Mouse (Mus musculus) intestine, embryonic 15.5 days (tissue): ENCODE measurements at regions not wholly inside any gene's neighbourhood (a gene's known extent, or its start where the extent isn't known, plus 50 kb on each side); places are given as distances from the start of the nearest gene placed in this dataset.

Experiments used
- ATAC-seq: fragments of 200-750 bp; cut with Nextera tagmentation; 2 replicates; pipeline ENCODE4 v1.8.0; 2017; ENCODE audit warnings: moderate TSS enrichment, moderate library complexity
- H3K27ac ChIP-seq: fragments of 300-500 bp; sonication (generic); 2 replicates; pipeline ENCODE4 v1.5.1; 2015; ENCODE audit warnings: mild to moderate bottlenecking, inconsistent platforms
- H3K27me3 ChIP-seq: fragments of 300-500 bp; sonication (generic); replicated peaks from 2 replicates; pipeline ENCODE4 v1.6.1; 2015; ENCODE audit warnings: inconsistent platforms
- H3K36me3 ChIP-seq: fragments of 300-500 bp; sonication (generic); 2 replicates; pipeline ENCODE4 v1.6.1; 2015; ENCODE audit warnings: inconsistent platforms
- H3K4me1 ChIP-seq: fragments of 300-500 bp; sonication (generic); replicated peaks from 2 replicates; pipeline ENCODE4 v1.6.1; 2015; ENCODE audit warnings: inconsistent platforms
- H3K4me2 ChIP-seq: fragments of 300-500 bp; sonication (generic); replicated peaks from 2 replicates; pipeline ENCODE4 v1.6.1; 2015; ENCODE audit warnings: mild to moderate bottlenecking, inconsistent platforms
- H3K4me3 ChIP-seq: fragments of 300-500 bp; sonication (generic); replicated peaks from 2 replicates; pipeline ENCODE4 v1.5.1; 2015; ENCODE audit warnings: inconsistent platforms
- H3K9ac ChIP-seq: fragments of 300-500 bp; sonication (generic); 2 replicates; pipeline ENCODE4 v1.6.1; 2015; ENCODE audit warnings: inconsistent platforms
- H3K9me3 ChIP-seq: fragments of 300-500 bp; sonication (generic); 2 replicates; pipeline ENCODE4 v1.6.1; 2016; ENCODE audit warnings: inconsistent platforms
- WGBS: fragments of 180-500 bp; shearing (Covaris S2); methylation state at CpG from one replicate; pipeline ENCODE4 v1.1.7; 2015; 5-methylcytosine and 5-hydroxymethylcytosine counted together

GRCm38 (mm10) chr1:88861590-88861935, 159.5 kb upstream of the Arl4c start:
- Histone ChIP-seq H3K36me3 (no peaks in the 10 kb centered on the region), H3K27ac (no peak overlapping the region), H3K4me2 (no peak overlapping the region), H3K4me1 (no peaks in the 10 kb centered on the region), H3K4me3 (no peak overlapping the region), H3K27me3 (no peaks in the 10 kb centered on the region), H3K9ac (no peak overlapping the region), H3K9me3 (no peaks in the 10 kb centered on the region)
- ATAC-seq: no peak
- 59% methylated on average over 4 of the region's 4 CpGs for WGBS

DNA sequence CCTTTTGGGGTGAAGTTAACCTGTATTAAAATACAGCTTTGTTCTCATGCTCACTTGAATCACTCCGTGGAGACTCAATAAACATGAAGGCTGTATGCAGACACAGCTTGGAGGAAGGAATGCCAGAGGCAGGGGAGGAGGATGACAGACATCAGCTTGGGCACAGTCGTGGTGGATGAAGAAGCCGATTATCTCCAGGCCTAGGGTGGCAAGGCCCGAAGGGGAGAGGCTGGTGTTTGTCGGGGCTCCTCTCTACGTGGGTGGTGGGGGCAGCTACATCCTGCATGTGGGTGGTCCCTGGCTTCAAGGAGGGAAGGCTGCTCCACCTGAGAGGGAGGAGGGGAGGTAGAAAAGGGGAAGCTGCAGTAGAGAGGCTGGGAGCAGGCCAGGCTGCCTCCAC, 163.4 kb upstream of the Arl4c start:
- ATAC-seq: no peak
- H3K27me3 ChIP-seq: no peaks in the 10 kb centered on the region
- no peak overlapping the region for H3K27ac ChIP-seq
- no peaks in the 10 kb centered on the region for H3K9me3 ChIP-seq
- no peak overlapping the region for H3K4me3 ChIP-seq
- no peak overlapping the region for H3K4me2 ChIP-seq
- H3K9ac ChIP-seq: no peak overlapping the region
- no peaks in the 10 kb centered on the region for H3K4me1 ChIP-seq
- no peaks in the 10 kb centered on the region for H3K36me3 ChIP-seq
- 27% methylated on average over 6 of the region's 6 CpGs for WGBS

GRCm38 (mm10) chr1:88866571-88866970, 164.6 kb upstream of the Arl4c start:
- WGBS: 79% methylated on average over 2 of the region's 2 CpGs
- Histone ChIP-seq H3K4me1 (no peaks in the 10 kb centered on the region), H3K4me3 (no peak overlapping the region), H3K4me2 (no peak overlapping the region), H3K9me3 (no peaks in the 10 kb centered on the region), H3K36me3 (no peaks in the 10 kb centered on the region), H3K9ac (no peak overlapping the region), H3K27me3 (no peaks in the 10 kb centered on the region), H3K27ac (no peak overlapping the region)
- ATAC-seq: no peak

- Histone ChIP-seq H3K9me3 (no peaks in the 10 kb centered on the region), H3K4me1 (no peaks in the 10 kb centered on the region), H3K27ac (no peak overlapping the region), H3K9ac (no peak overlapping the region), H3K27me3 (no peaks in the 10 kb centered on the region), H3K4me2 (no peak overlapping the region), H3K4me3 (no peak overlapping the region), H3K36me3 (no peaks in the 10 kb centered on the region)
- no peak for ATAC-seq
- 50% methylated on average over 3 of the region's 3 CpGs for WGBS
Measured at GRCm38 (mm10) chr1:88867138-88867537, 165.1 kb upstream of the Arl4c start.

GRCm38 (mm10) chr1:88869885-88870284, 167.9 kb upstream of the Arl4c start:
- no peak for ATAC-seq
- no peaks in the 10 kb centered on the region for H3K4me1 ChIP-seq
- no peak overlapping the region for H3K4me2 ChIP-seq
- H3K9me3 ChIP-seq: no peaks in the 10 kb centered on the region
- WGBS: 60% methylated on average over 4 of the region's 4 CpGs
- H3K27ac ChIP-seq: no peak overlapping the region
- no peak overlapping the region for H3K4me3 ChIP-seq
- no peaks in the 10 kb centered on the region for H3K36me3 ChIP-seq
- H3K27me3 ChIP-seq: no peaks in the 10 kb centered on the region
- H3K9ac ChIP-seq: no peak overlapping the region

GRCm38 (mm10) chr1:88875356-88875755, 173.3 kb upstream of the Arl4c start:
- no peak overlapping the region for H3K27ac ChIP-seq

GRCm38 (mm10) chr1:88877441-88877840, 175.4 kb upstream of the Arl4c start:
- Histone ChIP-seq H3K4me1 (no peaks in the 10 kb centered on the region), H3K27ac (no peak overlapping the region), H3K36me3 (no peaks in the 10 kb centered on the region), H3K4me2 (no peak overlapping the region), H3K4me3 (no peak overlapping the region), H3K27me3 (no peaks in the 10 kb centered on the region), H3K9ac (no peak overlapping the region), H3K9me3 (no peaks in the 10 kb centered on the region)
- ATAC-seq: no peak
- 92% methylated on average over 11 of the region's 11 CpGs for WGBS

More at GRCm38 (mm10) chr1:88875356-88875755, 173.3 kb upstream of the Arl4c start:
- no peaks in the 10 kb centered on the region for H3K27me3 ChIP-seq
- no peaks in the 10 kb centered on the region for H3K9me3 ChIP-seq
- H3K9ac ChIP-seq: no peak overlapping the region
- no peak for ATAC-seq
- H3K4me1 ChIP-seq: no peaks in the 10 kb centered on the region
- no peak overlapping the region for H3K4me2 ChIP-seq
- 40% methylated on average over 6 of the region's 6 CpGs for WGBS
- H3K36me3 ChIP-seq: no peaks in the 10 kb centered on the region
- no peak overlapping the region for H3K4me3 ChIP-seq

GRCm38 (mm10) chr1:88878831-88879230, 176.8 kb upstream of the Arl4c start:
- Histone ChIP-seq H3K27ac (no peak overlapping the region), H3K9ac (no peak overlapping the region), H3K36me3 (no peaks in the 10 kb centered on the region), H3K4me1 (no peaks in the 10 kb centered on the region), H3K4me2 (no peak overlapping the region), H3K27me3 (no peaks in the 10 kb centered on the region), H3K9me3 (no peaks in the 10 kb centered on the region), H3K4me3 (no peak overlapping the region)
- peak; percentile 45 for ATAC-seq
- 59% methylated on average over 10 of the region's 10 CpGs for WGBS

- Histone ChIP-seq H3K4me2 (no peak overlapping the region), H3K9ac (no peak overlapping the region), H3K27me3 (no peaks in the 10 kb centered on the region), H3K27ac (no peak overlapping the region), H3K4me1 (no peaks in the 10 kb centered on the region), H3K36me3 (no peaks in the 10 kb centered on the region), H3K9me3 (no peaks in the 10 kb centered on the region), H3K4me3 (no peak overlapping the region)
- no peak for ATAC-seq
- 72% methylated on average over 5 of the region's 5 CpGs for WGBS
Measured at GRCm38 (mm10) chr1:88879367-88879766, 177.3 kb upstream of the Arl4c start.

- ATAC-seq: no peak
- Histone ChIP-seq H3K9ac (no peak overlapping the region), H3K4me3 (no peak overlapping the region), H3K27me3 (no peaks in the 10 kb centered on the region), H3K27ac (no peak overlapping the region), H3K4me1 (no peaks in the 10 kb centered on the region), H3K9me3 (no peaks in the 10 kb centered on the region), H3K4me2 (no peak overlapping the region), H3K36me3 (no peaks in the 10 kb centered on the region)
- WGBS: 71% methylated on average over 4 of the region's 4 CpGs
Measured at GRCm38 (mm10) chr1:88891041-88891440, 179.2 kb upstream of the Sh3bp4 start.

GRCm38 (mm10) chr1:88902426-88902825, 167.8 kb upstream of the Sh3bp4 start:
- Histone ChIP-seq H3K4me2 (no peak overlapping the region), H3K27me3 (no peaks in the 10 kb centered on the region), H3K4me3 (no peak overlapping the region), H3K9ac (no peak overlapping the region), H3K36me3 (no peaks in the 10 kb centered on the region), H3K9me3 (no peaks in the 10 kb centered on the region), H3K4me1 (no peaks in the 10 kb centered on the region), H3K27ac (no peak overlapping the region)
- WGBS: 85% methylated on average over 8 of the region's 8 CpGs
- ATAC-seq: no peak

DNA sequence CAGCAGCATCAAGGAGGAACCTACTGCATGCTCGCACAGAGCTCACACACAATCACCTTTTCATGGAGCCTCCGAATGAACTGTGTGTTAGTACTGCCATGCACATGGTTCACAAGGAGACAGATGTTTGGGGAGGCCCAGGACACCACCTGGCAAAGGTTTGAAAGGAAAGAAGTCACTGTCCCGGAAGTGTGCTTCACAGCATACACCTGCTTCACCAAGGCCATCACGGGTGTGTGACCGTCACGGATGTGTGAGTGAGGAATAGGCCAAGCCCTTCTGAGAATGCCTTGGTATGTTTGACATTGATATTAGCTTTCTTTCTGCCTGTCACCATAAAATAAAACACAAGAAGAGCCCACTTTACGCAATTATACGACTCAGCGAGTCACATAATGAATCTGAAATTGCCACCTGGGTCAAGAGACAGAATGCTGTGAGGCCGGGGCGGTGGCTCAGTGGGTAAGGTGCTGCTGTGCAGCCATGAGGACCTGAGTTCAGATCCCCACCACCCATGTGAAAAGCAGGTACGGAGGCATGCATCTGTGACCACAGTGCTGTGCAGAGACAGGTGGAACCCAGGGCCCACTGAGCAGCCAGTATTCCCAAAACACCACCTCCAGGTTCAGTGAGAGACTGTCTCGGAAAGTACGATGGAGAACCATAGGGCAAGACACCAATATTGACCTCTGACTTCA, 162.3 kb upstream of the Sh3bp4 start:
- no peak for ATAC-seq
- Histone ChIP-seq H3K4me2 (no peak overlapping the region), H3K27me3 (no peaks in the 10 kb centered on the region), H3K9me3 (no peaks in the 10 kb centered on the region), H3K27ac (no peak overlapping the region), H3K4me1 (0 out of 2 replicates have a peak, but pooled peaks cover 2% of the 10 kb centered on the region), H3K36me3 (no peaks in the 10 kb centered on the region), H3K4me3 (no peak overlapping the region), H3K9ac (no peak overlapping the region)
- WGBS: 89% methylated on average over 14 of the region's 14 CpGs

DNA sequence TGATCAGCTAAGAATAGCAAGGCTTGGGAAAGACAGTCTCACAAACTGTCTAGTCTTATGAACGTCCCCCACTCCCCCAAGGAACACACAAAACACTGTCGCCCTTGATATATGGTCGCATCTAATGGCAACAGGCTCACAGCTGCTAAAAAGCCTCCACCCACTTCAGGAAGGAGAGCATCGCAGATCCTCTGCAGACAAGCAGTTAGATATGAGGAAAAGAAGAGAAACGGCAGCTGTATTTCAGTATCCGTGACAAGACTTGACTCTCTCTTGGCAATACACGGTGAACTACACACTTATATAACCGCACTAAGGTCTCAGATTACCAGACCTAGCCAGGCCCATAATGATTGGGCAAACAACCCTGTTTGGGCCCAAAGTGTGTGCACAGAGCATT, 161.5 kb upstream of the Sh3bp4 start:
- no peak overlapping the region for H3K4me3 ChIP-seq
- H3K4me2 ChIP-seq: no peak overlapping the region
- no peaks in the 10 kb centered on the region for H3K36me3 ChIP-seq
- H3K4me1 ChIP-seq: 0 out of 2 replicates have a peak, but pooled peaks cover 2% of the 10 kb centered on the region
- H3K9me3 ChIP-seq: no peaks in the 10 kb centered on the region
- H3K27ac ChIP-seq: no peak overlapping the region
- no peak for ATAC-seq
- H3K27me3 ChIP-seq: no peaks in the 10 kb centered on the region
- H3K9ac ChIP-seq: no peak overlapping the region
- WGBS: 37% methylated on average over 8 of the region's 8 CpGs
